Mouse (Mus musculus) neural tube, embryonic 11.5 days (tissue): Measurements from ENCODE around the gene Hist1h3a. TPM values are rescaled to one million over a fixed set of nuclear protein-coding genes. Genes with fewer than 3 reads are reported as not detected.
"Not testable (repeated sequence)": the region's sequence is repeated elsewhere in the genome, so short reads cannot be mapped to it uniquely, and the experiment has no call there.

Experiments
- ATAC-seq: fragments of 200-750 bp; cut with Nextera tagmentation; 2 replicates; pipeline ENCODE4 v1.8.0; 2017; ENCODE audit warnings: moderate number of reproducible peaks, mild to moderate bottlenecking, moderate TSS enrichment, moderate library complexity; ENCODE audit not compliant: insufficient read depth, low FRiP score, low TSS enrichment
- DNase-seq: peaks from one replicate; pipeline ENCODE4 v3.0.0-alpha.2; 2015; ENCODE audit warnings: low spot score
- H3K27ac ChIP-seq: fragments of 300-500 bp; sonication (generic); 2 replicates; pipeline ENCODE4 v1.5.1; 2014; ENCODE audit warnings: low read depth, mild to moderate bottlenecking, low read length
- H3K27me3 ChIP-seq: fragments of 300-500 bp; sonication (generic); 2 replicates; pipeline ENCODE4 v1.6.1; 2014; ENCODE audit warnings: mild to moderate bottlenecking, low read length, mixed read lengths; ENCODE audit not compliant: control insufficient read depth, insufficient read depth
- H3K36me3 ChIP-seq: fragments of 300-500 bp; sonication (generic); 2 replicates; pipeline ENCODE4 v1.6.1; 2014; ENCODE audit warnings: mild to moderate bottlenecking, low read length, moderate library complexity, mixed read lengths; ENCODE audit not compliant: control insufficient read depth, insufficient read depth
- H3K4me1 ChIP-seq: fragments of 300-500 bp; sonication (generic); 2 replicates; pipeline ENCODE4 v1.6.1; 2014; ENCODE audit warnings: low read length, mixed read lengths; ENCODE audit not compliant: control insufficient read depth, insufficient read depth
- H3K4me2 ChIP-seq: fragments of 300-500 bp; sonication (generic); 2 replicates; pipeline ENCODE4 v1.6.1; 2014; ENCODE audit warnings: low read depth, mild to moderate bottlenecking, moderate library complexity
- H3K4me3 ChIP-seq: fragments of 300-500 bp; sonication (generic); 2 replicates; pipeline ENCODE4 v1.5.1; 2014; ENCODE audit warnings: low read depth, low read length
- H3K9ac ChIP-seq: fragments of 300-500 bp; sonication (generic); 2 replicates; pipeline ENCODE4 v1.6.1; 2014; ENCODE audit warnings: mild to moderate bottlenecking, low read length
- H3K9me3 ChIP-seq: fragments of 300-500 bp; sonication (generic); 2 replicates; pipeline ENCODE4 v1.6.1; 2016; ENCODE audit warnings: low read length; ENCODE audit not compliant: control insufficient read depth
- WGBS: fragments of 180-500 bp; shearing (Covaris S2); extraction: QIAGEN DNeasy Blood & Tissue Kit; methylation state at CpG from one replicate; pipeline ENCODE4 v1.1.7; 2014; 5-methylcytosine and 5-hydroxymethylcytosine counted together
- polyA plus RNA-seq: library from polyadenylated mRNA; unstranded; fragments of >200 nt; fragmentation: Nextera tagmentation; extraction: Ambion mirVana; gene quantifications from 2 replicates; pipeline ENCODE4 v1.2.1, GENCODE M21; 2014

Hist1h3a gene
- polyA plus RNA-seq, 1 experiment from 2014 or later: 2.3 TPM

DNA sequence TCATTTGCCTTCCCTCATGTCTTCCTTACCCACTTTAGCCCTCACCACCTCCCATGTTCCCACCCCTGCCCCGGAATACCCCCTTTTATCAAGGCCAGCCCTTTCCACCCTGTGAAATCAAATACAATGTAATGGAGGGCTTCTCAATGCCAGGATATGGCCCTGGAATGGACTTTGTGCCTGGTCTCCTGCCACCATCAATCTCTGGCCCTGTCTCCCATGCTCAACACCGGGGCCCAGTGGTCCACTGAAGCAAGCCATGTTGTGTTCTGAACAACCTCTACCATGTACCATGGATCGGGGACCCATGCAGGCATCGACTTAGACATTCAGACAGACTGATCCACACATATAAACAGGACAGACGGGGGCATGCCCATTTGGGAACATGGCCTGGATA is 32.5 kb downstream of the Hist1h3a start:
- H3K36me3 ChIP-seq: no peaks in the 10 kb centered on the region
- DNase-seq: no peak
- no peak for ATAC-seq
- H3K9me3 ChIP-seq: no peaks in the 10 kb centered on the region
- WGBS: 94% methylated on average over 5 of the region's 5 CpGs
- no peak overlapping the region for H3K4me2 ChIP-seq
- no peak overlapping the region for H3K4me3 ChIP-seq
- H3K27ac ChIP-seq: no peak overlapping the region
- no peaks in the 10 kb centered on the region for H3K27me3 ChIP-seq
- no peak overlapping the region for H3K9ac ChIP-seq
- H3K4me1 ChIP-seq: no peaks in the 10 kb centered on the region

DNA sequence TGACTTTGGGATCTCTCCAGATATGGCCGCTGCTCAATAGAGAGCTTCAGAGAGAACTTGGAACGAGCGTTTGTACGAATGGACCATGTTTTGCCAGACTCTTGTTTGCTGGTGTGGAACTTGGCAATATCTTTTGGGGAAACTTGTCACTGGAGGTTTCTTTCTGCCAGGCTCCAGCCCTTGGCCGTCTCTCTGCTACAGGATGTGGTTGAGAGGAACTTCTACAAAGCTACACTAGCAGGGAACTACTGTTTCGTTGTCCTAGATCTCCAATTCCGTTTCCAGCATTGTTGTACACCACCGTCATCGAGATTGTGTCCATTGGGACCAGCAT is 33.0 kb downstream of the Hist1h3a start:
- DNase-seq: no peak
- Histone ChIP-seq H3K36me3 (no peaks in the 10 kb centered on the region), H3K4me1 (no peaks in the 10 kb centered on the region), H3K27ac (no peak overlapping the region), H3K27me3 (no peaks in the 10 kb centered on the region), H3K4me2 (no peak overlapping the region), H3K9ac (no peak overlapping the region), H3K4me3 (no peak overlapping the region), H3K9me3 (no peaks in the 10 kb centered on the region)
- no peak for ATAC-seq
- 93% methylated on average over 9 of the region's 9 CpGs for WGBS

DNA sequence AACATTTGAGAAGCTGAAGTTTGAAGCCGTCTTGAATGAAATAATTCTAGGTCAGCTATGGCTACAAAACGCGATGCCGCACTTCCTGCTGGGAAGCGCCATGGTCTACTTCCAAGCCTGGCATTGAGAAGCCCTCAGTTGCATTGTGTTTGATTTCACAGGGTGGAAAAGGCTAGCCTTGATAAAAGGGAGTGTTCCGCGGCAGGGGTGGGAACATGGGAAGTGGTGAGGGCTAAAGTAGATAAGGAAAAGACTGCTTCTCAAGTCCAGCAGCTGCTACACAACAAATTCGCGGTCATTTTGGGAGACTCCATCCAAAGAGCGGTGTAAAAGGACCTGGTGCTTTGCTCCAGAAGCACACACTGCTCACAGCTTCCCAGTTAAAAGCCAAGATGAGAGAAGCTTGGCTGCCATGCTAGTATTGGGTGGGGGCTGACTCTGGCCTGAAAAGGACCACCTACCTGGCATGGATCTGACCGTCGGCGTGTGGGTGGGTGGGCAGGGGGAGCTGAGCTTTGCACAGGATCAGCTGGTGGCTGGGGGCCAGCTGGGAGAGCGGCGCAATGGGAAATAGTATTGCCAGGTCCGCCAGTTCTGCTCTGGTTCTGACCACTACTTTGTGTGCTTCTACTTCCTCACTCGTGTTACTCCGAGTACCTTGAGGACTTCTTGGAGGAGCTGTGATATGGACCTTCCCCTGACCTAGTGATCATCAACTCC is 33.6 kb downstream of the Hist1h3a start:
- DNase-seq: no peak

DNA sequence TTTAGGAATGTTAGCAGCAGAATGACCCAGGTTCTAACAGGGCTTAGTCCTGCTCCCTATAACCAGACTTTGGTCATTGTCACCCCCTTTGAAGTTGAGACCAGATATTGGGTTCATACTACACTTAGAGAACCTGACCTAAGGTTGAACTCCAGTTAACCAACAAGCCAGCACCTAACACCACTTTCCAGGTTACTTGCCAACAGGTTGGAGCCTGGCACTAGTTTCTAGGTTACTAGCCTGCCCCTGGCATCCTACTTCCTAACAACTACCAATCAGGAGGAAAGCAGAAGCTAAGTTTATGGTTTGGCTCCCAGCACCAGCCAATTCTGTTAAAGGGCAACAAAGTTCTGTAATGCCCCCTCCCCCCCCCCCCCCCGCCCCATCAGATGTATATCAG is 37.0 kb downstream of the Hist1h3a start:
- DNase-seq (no peak), ATAC-seq (no peak)
- Histone ChIP-seq H3K9ac (no peak overlapping the region), H3K4me1 (no peaks in the 10 kb centered on the region), H3K4me2 (no peak overlapping the region), H3K27ac (no peak overlapping the region), H3K36me3 (no peaks in the 10 kb centered on the region), H3K9me3 (no peaks in the 10 kb centered on the region), H3K27me3 (no peaks in the 10 kb centered on the region), H3K4me3 (no peak overlapping the region)
- 40% methylated on average over 1 of the region's 1 CpGs for WGBS

More for the DNA sequence above, 33.6 kb downstream of the Hist1h3a start:
- Histone ChIP-seq H3K27ac (no peak overlapping the region), H3K4me1 (no peaks in the 10 kb centered on the region), H3K27me3 (no peaks in the 10 kb centered on the region), H3K4me2 (no peak overlapping the region), H3K9me3 (no peaks in the 10 kb centered on the region), H3K36me3 (no peaks in the 10 kb centered on the region), H3K9ac (no peak overlapping the region), H3K4me3 (no peak overlapping the region)
- ATAC-seq: no peak
- 87% methylated on average over 18 of the region's 18 CpGs for WGBS

DNA sequence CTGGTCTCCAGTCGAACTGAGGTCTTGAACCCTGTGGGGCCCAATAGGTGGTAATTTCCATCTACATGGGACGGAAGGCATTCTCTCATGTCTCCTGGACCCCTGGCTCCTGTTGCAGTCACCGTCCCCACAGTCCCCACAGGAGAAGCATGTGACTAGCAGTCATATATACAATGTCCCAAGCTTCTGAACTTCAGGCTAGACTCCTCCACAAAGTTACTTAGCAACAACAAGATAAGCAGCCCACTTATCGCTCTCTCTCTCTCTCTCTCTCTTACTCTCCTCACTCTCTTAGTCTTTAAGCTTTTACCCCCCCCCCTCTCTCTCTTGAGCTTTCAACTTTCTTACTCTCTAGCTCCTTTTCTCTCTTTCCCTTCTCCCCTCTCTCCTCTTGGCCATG is 37.9 kb downstream of the Hist1h3a start:
- no peak for DNase-seq
- WGBS: 95% methylated on average over 4 of the region's 4 CpGs
- H3K27ac ChIP-seq: no peak overlapping the region
- H3K27me3 ChIP-seq: no peaks in the 10 kb centered on the region
- no peak overlapping the region for H3K4me3 ChIP-seq
- H3K9ac ChIP-seq: no peak overlapping the region
- no peaks in the 10 kb centered on the region for H3K9me3 ChIP-seq
- H3K36me3 ChIP-seq: no peaks in the 10 kb centered on the region
- H3K4me2 ChIP-seq: no peak overlapping the region
- H3K4me1 ChIP-seq: no peaks in the 10 kb centered on the region
- ATAC-seq: no peak

DNA sequence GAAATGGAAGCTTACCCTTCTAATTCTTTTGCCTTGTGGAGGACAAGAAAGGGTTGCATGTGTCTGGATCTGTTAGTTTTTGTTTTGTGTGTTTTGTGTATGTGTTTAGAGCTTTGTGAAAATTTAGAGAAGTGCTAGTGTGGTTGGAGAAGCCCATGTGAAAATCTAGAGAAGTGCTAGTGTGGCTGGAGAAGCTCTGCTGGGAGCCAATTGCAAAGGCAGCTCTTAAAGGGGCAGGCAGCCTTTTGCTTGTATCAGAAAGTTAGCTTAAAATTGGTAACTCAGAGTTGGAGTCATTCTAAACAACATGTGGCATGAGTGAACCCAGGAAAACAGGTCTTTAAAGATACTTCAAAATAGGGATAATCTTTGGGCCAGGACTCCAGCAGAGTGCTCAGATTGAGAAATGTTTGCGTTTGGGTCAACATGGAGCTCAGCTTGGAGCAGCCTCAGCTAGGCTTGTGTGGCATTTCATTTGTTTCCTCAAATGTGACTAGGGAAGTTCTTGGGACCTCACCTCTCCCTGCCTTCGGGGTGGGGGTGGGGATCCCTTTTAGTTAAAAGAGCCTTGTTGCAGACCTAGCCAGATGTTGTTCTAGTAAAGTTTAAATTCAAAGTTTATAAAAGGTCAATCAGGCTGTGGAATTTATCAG is 44.5 kb downstream of the Hist1h3a start:
- WGBS: 22% methylated on average over 2 of the region's 2 CpGs
- not testable (repeated sequence) for DNase-seq, H3K36me3 ChIP-seq, H3K9me3 ChIP-seq, H3K4me1 ChIP-seq, H3K27ac ChIP-seq, H3K4me3 ChIP-seq, H3K4me2 ChIP-seq, H3K9ac ChIP-seq, H3K27me3 ChIP-seq, ATAC-seq

DNA sequence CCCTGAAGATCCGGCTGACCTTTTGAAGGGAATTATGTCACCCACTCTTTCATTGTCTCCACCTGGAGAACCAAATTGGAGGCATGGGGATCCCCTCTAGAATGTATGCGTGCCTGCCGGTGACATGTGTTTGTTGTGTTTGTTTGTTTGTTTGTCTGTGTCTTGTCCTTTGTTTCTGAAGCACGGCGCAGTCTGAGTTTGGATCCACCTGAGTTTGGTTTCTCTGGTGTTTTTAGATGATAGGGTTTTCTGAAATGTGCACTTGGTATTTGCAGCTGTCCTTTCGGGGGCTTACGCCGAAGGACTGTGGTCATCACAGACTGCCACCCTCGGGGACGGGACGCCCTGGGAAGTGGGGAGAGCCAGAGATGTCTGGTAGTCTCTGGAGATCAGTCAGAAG is 45.0 kb downstream of the Hist1h3a start:
- DNase-seq (no peak), ATAC-seq (no peak)
- H3K36me3 ChIP-seq: no peaks in the 10 kb centered on the region
- no peak overlapping the region for H3K9ac ChIP-seq
- 53% methylated on average over 11 of the region's 11 CpGs for WGBS
- no peak overlapping the region for H3K4me2 ChIP-seq
- no peaks in the 10 kb centered on the region for H3K27me3 ChIP-seq
- H3K4me3 ChIP-seq: no peak overlapping the region
- H3K27ac ChIP-seq: no peak overlapping the region
- H3K9me3 ChIP-seq: no peaks in the 10 kb centered on the region
- H3K4me1 ChIP-seq: no peaks in the 10 kb centered on the region

DNA sequence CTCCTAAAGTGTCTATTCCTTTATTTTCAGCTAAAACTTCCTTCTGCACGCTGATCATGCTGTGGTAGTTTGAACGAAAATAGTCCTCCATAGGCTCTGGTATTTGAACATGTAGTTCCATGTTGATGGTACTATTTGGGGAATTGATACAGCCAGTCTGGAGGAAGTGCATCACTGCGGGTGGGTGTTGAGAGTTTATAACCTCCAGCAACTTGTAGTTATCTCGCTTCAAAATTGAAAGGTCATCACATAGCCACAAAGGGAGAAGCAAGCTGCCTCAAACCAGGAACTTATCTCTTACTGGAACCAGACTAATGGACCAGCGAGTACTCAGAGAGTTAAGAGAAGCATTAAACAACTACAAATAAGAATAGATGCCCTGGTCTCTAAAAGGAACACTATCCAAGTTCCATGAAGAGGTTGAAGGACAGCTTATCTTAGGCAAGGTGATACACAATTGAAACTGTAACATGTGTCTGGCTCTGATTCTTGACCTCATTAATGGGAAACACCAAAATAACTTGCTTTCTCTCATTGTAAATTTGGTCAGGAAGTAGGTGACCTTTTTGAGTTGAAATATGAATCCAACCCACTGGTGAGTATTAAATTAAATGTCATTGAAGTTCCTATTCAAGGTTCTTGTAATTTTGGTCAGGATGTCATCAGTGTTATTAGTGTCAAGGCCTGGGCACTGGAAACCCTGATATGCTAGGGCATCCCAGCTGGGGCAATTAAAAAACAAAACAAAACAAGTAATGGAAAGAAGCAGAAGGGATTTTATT is 45.7 kb downstream of the Hist1h3a start:
- DNase-seq (no peak), ATAC-seq (no peak)
- Histone ChIP-seq H3K4me3 (no peak overlapping the region), H3K36me3 (no peaks in the 10 kb centered on the region), H3K27me3 (no peaks in the 10 kb centered on the region), H3K4me1 (no peaks in the 10 kb centered on the region), H3K9me3 (no peaks in the 10 kb centered on the region), H3K4me2 (no peak overlapping the region), H3K27ac (no peak overlapping the region), H3K9ac (no peak overlapping the region)
- WGBS: 89% methylated on average over 5 of the region's 5 CpGs
